Mouse (Mus musculus) layer of hippocampus, postnatal 25 days (tissue): Measurements from ENCODE around the gene Psmd4. TPM values are rescaled to one million over a fixed set of nuclear protein-coding genes. Genes with fewer than 3 reads are reported as not detected.
A peak's percentile ranks its signal among the peaks of the same experiment; 100 is the strongest.
"Not testable (repeated sequence)": the region's sequence is repeated elsewhere in the genome, so short reads cannot be mapped to it uniquely, and the experiment has no call there.

Experiments used
- DNase-seq, 2 experiments: peaks; one replicate each; pipeline ENCODE4 v3.0.0; 2022; ENCODE audit warnings: mixed read lengths in 2 of 2, low spot score in 1 of 2; ENCODE audit errors: extremely low spot score in 1 of 2
- total RNA-seq, 2 experiments: library from RNA; stranded (reverse); gene quantifications; 2 replicates each; pipeline ENCODE4 v1.2.3; 2021

The Psmd4 gene
- total RNA-seq: 100 to 1,000 TPM; 156 to 163 TPM

DNA sequence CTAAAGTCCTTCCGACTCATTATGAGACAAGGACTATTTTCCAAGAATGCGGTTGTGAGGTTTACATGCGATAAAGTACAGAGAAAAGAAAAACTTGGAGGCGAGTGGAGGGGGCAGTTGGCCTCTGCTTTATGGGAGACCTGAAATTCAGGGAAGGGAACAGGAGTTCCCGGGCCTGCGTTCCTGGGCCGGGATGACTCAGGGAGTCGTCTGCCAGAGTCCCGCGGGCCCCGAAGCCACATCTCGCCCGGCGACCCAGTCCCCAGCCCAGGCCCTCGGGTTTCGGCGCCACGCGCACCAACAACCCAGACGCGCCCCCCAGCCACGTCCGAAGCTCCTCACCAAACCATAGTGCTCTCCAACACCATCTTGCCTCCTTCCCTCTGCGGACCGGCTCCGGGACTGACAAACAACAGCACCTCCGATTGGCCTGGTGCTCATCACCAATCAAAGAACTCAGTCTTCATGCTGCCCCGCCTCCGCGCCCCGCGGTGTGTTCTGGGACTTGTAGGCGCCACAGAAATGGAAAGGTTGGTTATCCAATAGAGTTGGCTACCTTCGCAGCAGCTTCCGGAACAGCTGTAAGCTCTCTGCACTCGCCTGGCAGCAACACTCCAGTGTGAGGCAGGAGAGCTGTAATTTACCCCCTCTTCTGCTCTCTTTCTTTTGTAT, at the start of gene Psmd4:
Gene Psmd4, minus strand, starts transcription at position 449 of the 672 bp plus-strand sequence.
- DNase-seq: peak; percentile 93 to 94

DNA sequence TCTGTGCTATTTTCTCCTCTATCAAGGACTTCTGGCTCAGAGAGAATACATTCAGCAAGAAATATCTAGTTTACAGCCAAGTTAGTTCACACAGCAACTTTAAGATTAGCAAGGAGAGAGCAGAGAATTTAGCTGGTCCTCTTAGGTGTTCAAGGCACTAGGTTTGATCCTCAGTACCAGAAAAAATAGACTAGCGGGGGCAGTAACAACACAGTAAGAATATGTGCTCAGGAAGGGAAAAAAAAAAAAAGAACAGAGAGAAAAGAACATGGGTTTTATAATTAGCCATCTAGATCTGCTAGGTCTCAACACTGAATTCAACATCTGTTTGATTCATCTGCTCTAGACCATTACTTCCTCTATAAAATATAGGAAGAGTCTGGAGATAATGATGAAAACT, 45.7 kb upstream of the Psmd4 start:
- no peak for DNase-seq

DNA sequence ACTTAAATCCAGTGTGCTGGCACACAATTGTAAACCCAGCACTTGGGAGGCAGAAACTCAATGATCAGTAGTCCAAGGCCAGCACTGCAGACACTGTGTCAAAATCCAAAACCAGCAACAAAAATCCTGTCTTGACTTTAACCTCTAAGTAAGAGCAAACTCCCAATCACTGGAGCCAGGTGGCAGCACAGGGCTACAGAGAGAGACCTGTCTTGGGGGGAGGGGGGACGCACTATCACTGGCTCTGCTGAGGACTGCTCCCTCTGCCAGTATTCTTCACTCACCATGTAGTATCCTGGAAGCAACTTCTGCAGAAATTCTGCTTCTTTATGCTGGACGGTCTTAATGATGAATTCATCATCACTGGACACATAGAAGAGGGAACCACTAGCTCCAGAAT, 29.2 kb upstream of the Psmd4 start:
- no peak for DNase-seq

DNA sequence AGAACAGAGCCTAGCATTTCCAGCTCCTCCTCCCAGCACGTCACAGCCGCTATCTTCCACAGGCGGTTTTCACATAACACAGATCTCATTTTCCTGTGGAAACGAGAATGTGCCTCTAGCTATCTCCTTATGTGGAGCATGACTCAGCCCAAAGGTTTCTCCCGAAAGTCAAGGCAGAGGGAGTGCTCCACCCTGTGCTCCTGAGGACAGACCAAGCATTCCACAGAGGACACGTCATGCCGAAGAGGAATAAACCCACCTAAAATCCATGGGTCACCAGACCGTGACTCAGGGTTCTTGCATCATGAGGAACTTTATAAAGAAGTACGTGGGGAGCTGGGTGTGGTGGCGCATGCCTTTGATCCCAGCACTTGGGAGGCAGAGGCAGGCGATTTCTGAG, 24.2 kb upstream of the Psmd4 start:
- no peak for DNase-seq

DNA sequence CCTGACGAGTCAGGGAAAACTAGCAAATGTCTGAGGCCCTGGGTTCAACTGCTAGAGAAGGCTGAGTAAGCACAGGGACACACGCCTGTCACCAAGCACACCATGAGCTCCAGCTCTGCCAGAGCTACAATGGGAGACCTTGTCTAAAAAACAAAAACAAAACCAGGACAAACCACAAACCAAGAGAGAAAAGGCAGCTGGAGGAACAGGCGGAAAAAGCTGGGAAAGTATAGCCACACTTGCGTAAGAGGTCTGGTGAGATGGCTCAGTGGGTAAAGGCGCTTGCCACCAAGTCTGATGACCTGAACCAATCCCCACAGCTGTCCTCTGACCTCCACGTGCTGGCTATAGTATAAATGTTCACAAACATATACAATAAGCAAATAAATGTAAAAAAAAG, 23.7 kb upstream of the Psmd4 start:
- DNase-seq: no peak

DNA sequence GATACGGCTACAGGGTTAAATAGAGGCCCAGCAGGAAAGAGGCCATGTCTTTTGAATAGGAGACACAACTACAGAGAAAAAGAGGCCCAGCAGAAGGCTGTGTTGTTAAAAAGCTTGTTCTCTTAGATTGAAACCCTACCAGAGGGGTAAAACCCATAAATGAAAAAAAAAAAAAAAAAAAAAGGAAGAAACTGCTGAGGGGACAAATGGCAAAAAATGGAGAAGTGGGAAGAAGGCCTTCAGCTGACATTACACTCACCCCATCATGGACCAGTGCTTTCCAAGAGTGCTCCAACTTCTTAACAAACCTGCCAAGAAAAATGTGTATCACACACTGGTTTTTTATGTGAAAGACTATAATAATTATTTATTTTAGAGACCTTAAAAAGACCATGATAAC, 23.1 kb upstream of the Psmd4 start:
- no peak for DNase-seq

DNA sequence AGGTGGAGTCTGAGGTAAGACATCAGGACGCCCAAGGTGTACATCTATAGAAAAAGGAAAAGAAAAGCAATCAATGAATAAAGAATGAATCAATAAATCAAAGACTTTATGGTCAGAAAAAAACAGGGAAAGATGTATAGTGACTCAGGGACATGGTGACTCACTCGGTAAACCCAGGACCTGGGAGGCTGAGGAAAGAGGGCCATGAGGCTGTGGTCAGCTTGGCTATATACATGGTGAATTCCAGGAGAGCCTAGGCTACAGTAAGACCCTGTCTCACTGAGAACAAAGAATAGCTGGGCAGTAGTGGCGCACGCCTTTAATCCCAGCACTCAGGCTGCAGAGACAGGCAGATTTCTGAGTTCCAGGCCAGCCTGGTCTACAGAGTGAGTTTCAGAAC, 21.3 kb upstream of the Psmd4 start:
- no peak for DNase-seq

DNA sequence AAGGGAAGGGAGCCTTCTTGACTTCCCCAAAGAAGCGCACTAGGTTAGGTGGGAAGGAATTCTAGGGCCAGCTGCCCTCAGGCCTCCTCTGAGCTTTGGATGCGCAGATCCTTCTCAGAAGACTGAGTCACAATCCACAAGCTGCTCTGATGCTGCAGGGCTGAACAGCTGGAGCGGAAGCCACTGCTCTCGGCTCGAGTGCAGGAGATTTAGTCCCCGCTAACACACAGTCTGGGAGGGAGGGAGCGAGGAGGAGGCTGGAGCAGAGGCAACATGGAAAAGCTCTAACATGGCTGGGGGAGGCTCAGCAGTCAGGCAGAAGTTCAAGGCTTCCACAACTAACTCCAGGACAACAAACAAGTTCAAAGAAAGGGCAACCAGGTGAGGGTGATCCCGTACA, 15.7 kb upstream of the Psmd4 start:
- no peak for DNase-seq

DNA sequence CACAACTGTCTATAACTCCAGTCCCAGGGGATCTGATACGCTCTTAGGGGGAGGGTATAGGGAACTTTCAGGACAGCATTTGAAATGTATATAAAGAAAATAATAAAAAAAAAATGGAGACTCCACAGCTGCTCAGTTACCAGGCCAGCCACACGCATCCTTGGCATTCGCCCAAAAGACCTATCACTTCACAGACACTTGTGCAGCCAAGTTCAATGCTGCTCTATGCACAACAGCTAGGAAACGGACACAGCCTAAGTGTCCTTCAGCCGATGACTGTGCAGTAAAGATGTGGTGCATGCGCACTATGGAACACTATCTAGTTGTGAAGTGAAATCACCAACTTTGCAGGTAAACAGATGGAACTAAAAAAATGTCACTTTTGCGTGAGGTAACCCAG, 13.9 kb upstream of the Psmd4 start:
- no peak for DNase-seq

DNA sequence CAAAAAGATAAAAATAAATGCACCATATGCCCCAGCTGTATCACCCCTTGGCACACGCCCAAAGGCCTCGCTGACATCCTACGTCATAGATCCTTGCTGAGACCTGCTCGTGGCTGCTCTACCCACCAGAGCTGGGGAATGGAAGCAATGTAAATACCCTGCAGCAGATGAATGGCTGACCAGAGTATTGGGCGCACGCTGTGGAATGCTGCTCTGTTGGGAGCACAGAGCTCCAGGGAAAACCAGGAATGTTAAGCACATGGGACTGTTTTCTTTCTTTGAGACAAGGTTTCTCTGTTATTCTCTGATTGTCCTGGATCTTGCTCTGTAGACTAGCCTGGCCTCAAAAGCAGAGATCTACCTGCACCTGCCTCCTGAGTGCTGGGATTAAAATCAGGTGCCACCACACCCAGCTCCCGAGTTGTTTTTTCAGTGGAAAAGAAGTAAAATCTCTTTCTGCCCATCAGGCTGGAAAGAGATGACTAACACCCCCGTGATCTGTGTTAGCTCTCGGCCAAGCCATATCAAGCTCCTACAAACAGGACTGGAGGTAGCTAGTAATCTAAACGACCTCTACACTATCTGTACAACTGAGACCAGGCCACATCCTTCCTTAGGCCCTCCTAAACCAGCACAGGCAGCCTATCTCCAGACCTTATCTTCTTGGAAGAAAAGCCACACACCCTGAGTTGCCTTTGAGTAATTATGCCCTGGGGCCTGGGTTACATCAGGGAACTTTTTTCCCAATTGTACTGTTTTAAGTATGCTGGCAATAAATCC, 12.3 kb upstream of the Psmd4 start:
- DNase-seq: peak in 1 of 2 experiments; percentile 16

DNA sequence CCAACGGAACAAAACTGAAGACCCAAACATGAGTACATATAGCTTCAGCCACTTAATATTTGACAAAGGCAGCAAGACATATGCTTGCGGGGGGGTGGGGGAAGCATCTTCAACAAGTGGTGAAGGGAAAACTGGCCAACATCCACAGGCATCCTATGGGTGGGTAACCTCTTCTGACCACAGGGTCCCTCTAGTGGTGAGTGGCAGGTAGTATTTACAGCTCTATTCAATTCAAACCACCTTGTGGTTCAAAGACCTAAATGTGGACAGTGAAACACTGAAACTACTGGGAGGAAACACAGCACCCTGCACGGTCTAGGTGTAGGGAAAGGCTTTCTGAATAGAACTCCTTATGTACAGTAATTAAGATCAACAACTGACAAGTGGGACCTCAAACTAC, 11.3 kb upstream of the Psmd4 start:
- DNase-seq: no peak

DNA sequence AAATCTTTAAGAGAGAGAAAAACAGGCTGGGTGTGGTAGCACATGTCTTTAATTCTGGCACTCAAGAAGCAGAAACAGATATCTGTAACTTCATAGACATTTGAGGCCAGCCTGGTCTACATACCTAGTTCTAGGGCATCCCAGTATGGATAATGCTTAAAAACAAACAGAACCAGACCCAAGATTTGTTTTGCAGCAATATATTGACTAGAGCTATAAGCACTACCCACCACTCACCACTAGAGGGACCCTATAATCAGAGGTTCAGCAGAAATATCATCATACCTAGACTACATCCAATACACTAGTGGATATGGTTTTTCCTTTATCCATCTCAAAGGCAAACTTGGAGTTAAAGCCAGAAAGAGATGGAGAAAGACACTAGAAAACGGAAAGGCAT, 10.5 kb upstream of the Psmd4 start:
- DNase-seq: peak in 1 of 2 experiments; percentile 27

DNA sequence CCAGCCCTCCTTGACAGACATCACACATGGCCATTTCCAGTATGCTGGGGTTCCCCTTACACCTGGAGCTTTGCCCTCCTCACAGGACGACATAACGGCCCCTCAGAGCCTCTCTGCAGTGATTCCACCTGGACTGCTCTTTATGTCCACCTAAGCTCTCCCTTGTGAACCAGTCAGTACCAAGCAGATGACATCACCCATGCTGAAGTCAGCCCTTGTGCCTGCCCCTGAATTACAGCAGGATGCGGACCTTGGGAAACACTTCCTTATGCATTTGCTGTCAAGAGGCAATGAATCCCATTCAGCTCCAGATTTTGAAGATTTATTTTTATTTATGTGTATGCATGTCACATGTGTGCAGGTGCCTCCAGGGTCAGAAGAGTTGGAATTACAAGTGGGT, 5.5 kb upstream of the Psmd4 start:
- no peak for DNase-seq

DNA sequence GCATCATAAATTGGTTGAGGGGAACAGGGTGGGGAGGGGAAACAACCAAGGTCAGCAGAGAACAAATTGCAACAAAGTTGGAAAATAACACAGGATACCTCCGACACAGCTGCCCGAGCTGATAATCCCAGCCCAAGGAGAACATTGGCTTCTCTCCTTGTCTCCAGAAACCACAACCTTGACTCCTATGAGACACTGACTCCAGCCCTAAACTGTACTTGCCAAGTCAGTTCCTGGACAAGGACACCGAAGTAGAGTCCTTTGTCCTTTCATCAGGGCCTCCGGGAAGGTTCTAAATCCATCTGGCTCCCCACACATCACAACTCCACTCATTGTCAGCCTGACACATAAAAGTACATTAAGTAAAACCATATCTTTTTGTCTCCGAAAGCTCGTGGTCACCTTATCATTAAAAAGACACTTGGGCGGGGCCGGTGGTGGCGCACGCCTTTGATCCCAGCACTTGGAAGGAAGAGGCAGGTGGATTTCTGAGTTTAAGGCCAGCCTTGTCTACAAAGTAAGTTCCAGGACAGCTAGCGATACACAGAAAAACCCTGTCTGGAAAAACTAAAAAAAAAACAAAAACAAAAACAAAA, 4.1 kb upstream of the Psmd4 start:
- DNase-seq: no peak

DNA sequence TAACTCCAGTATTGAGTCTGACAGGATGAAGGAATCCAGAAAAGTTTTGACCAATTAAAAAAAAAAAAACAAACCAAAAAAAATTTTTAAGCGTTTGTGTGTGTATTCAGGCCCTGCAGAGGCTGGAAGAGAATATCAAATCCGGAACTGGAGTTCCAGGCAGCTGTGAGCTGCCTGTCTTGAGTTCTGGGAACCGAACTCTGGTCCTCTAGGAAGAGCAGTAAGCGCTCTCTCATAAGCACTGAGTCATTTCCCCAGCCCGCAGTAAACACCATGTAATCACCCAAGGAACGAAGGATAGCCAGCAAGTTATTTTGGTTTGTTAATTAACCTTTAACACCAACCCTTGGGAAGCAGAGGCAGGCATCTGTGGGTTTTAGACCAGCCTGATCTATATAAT, 837 bp upstream of the Psmd4 start:
- no peak for DNase-seq

DNA sequence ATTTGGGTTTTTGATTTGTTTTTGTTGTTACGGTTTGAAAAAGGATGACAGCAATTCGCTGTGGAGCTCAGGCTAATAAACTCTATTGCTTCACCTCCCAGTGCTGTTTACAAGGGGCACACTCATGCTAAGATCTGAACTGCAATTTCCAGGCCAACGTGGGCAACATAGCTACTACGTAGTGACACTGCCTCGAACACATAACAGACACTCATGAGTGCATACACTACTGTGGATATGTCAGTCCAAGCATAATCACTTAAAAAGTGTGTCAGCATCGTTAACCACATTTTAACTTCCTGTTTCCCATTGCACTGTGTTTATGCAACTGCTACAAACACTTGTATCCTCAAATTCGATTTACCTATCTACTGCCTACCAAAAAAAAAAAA, 420 bp upstream of the Psmd4 start:
- no peak for DNase-seq

DNA sequence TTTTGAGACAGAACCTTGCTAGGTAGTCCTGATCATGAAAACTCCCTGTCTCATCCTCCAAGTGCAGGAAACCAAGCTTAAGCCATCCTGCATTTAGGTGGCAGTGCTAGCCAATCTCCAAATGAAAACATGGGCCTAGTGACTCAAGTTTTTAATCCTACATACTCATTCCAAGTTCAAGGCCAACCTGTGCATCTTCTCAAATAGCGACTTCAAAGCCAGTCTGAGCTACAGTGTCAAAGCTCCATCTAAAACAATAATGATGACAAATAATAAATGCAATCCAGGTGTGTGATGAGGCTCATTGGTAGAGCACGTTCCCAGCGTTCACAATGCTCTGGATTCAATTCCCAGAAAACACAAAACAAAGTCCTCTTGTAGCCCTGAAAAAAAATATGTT, 789 bp downstream of the Psmd4 start:
- DNase-seq: no peak

DNA sequence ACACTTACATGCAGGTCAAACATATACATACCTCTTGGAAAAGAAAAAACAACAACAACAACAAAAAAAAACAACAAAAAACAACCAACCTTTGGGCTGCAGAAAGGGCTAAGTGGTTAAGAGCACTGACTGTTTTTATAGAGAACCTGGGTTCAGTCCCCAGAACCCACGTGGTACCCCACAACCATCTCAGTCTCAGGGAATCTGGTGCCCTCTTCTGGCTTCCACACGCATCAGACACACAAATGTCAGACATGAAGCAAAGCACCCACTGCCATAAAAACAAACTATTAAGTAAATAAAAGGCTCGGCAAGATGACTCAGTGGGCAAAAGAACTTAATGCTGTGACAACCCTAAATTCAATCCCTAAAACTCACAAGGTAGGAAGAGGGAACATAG, 12.5 kb downstream of the Psmd4 start:
- no peak for DNase-seq

DNA sequence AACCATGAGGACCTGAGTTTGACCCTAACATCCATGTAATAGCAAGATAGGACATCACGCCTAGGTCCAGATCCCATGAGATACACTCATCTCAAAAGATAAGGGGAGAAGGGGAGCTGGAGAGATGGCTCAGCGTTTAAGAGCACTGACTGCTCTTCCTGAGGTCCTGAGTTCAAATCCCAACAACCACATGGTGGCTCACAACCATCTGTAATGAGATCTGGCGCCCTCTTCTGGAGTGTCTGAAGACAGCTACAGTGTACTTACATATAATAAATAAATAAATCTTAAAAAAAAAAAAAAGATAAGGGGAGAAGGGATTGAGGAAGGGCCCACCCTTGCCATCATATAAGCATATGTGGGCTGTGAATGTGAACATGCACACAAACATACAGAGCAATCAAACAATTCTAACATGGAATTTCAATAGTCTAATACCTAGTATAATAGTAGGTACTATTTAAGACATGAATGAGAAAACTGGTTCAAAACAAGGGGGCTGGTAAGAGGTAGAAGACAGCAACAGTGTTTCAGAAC, 13.1 kb downstream of the Psmd4 start:
- not testable (repeated sequence) for DNase-seq

DNA sequence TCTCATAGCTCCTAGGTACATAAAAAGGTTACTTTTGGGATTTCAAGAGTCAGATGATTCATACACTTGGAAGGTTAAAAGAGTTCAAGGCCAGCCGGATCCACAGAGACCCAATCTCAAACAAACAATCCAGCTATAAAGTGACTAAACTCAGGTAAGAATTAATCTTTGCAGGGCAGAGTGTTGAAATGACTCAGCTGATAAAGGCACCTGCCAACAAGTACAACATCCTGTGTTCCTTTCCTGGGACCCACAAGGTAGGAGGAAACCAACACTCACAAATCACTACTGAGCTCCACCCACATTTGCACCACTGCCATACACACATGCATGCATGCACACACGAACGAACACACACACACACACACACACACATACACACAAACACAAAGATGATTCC, 13.8 kb downstream of the Psmd4 start:
- no peak for DNase-seq

DNA sequence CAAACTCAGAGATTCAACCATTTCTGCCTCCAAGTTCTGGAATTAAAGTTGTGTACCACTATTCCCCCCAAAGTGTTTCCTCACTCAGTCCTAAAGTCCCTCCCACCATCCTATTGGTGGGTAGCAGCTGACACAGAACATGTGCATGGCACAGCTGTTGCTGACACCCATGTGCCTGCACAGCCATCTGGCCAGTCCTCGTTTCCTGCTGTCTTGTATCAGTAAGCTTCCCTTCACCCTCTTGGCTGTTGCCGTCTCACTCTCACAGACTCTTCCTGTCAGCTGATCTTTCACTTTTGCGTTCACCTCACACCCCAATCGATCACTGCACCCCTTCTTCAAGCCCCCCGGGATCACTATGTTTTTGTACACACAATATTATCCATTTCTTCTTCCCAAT, 14.7 kb downstream of the Psmd4 start:
- DNase-seq: peak; percentile 63 to 68
